Mouse (Mus musculus) neural tube, embryonic 11.5 days (tissue): Measurements from ENCODE around the gene Wdr54. TPM values are rescaled to one million over a fixed set of nuclear protein-coding genes. Genes with fewer than 3 reads are reported as not detected.
A peak's percentile ranks its signal among the peaks of the same experiment; 100 is the strongest.

Source experiments
- ATAC-seq: fragments of 200-750 bp; cut with Nextera tagmentation; 2 replicates; pipeline ENCODE4 v1.8.0; 2017; ENCODE audit warnings: moderate number of reproducible peaks, mild to moderate bottlenecking, moderate TSS enrichment, moderate library complexity; ENCODE audit not compliant: insufficient read depth, low FRiP score, low TSS enrichment
- DNase-seq: peaks from one replicate; pipeline ENCODE4 v3.0.0-alpha.2; 2015; ENCODE audit warnings: low spot score
- H3K27ac ChIP-seq: fragments of 300-500 bp; sonication (generic); 2 replicates; pipeline ENCODE4 v1.5.1; 2014; ENCODE audit warnings: low read depth, mild to moderate bottlenecking, low read length
- H3K27me3 ChIP-seq: fragments of 300-500 bp; sonication (generic); 2 replicates; pipeline ENCODE4 v1.6.1; 2014; ENCODE audit warnings: mild to moderate bottlenecking, low read length, mixed read lengths; ENCODE audit not compliant: control insufficient read depth, insufficient read depth
- H3K36me3 ChIP-seq: fragments of 300-500 bp; sonication (generic); 2 replicates; pipeline ENCODE4 v1.6.1; 2014; ENCODE audit warnings: mild to moderate bottlenecking, low read length, moderate library complexity, mixed read lengths; ENCODE audit not compliant: control insufficient read depth, insufficient read depth
- H3K4me1 ChIP-seq: fragments of 300-500 bp; sonication (generic); 2 replicates; pipeline ENCODE4 v1.6.1; 2014; ENCODE audit warnings: low read length, mixed read lengths; ENCODE audit not compliant: control insufficient read depth, insufficient read depth
- H3K4me2 ChIP-seq: fragments of 300-500 bp; sonication (generic); 2 replicates; pipeline ENCODE4 v1.6.1; 2014; ENCODE audit warnings: low read depth, mild to moderate bottlenecking, moderate library complexity
- H3K4me3 ChIP-seq: fragments of 300-500 bp; sonication (generic); 2 replicates; pipeline ENCODE4 v1.5.1; 2014; ENCODE audit warnings: low read depth, low read length
- H3K9ac ChIP-seq: fragments of 300-500 bp; sonication (generic); 2 replicates; pipeline ENCODE4 v1.6.1; 2014; ENCODE audit warnings: mild to moderate bottlenecking, low read length
- H3K9me3 ChIP-seq: fragments of 300-500 bp; sonication (generic); 2 replicates; pipeline ENCODE4 v1.6.1; 2016; ENCODE audit warnings: low read length; ENCODE audit not compliant: control insufficient read depth
- WGBS: fragments of 180-500 bp; shearing (Covaris S2); extraction: QIAGEN DNeasy Blood & Tissue Kit; methylation state at CpG from one replicate; pipeline ENCODE4 v1.1.7; 2014; 5-methylcytosine and 5-hydroxymethylcytosine counted together
- polyA plus RNA-seq: library from polyadenylated mRNA; unstranded; fragments of >200 nt; fragmentation: Nextera tagmentation; extraction: Ambion mirVana; gene quantifications from 2 replicates; pipeline ENCODE4 v1.2.1, GENCODE M21; 2014

Gene Wdr54
- polyA plus RNA-seq, 1 experiment from 2014 or later = 14.5 TPM

GRCm38 (mm10) chr6:83151721-83152120 lies 4.5 kb downstream of the Wdr54 start:
- no peak for DNase-seq
- Histone ChIP-seq H3K27me3 (no peaks in the 10 kb centered on the region), H3K4me1 (0 out of 2 replicates have a peak, but pooled peaks cover 4% of the 10 kb centered on the region), H3K9me3 (no peaks in the 10 kb centered on the region), H3K4me3 (no peak overlapping the region), H3K9ac (no peak overlapping the region), H3K4me2 (no peak overlapping the region), H3K36me3 (peaks cover 12% of the 10 kb centered on the region), H3K27ac (no peak overlapping the region)
- no peak for ATAC-seq
- 28% methylated on average over 8 of the region's 8 CpGs for WGBS

GRCm38 (mm10) chr6:83147280-83147679 lies 8.9 kb downstream of the Wdr54 start:
- no peak for ATAC-seq
- no peak overlapping the region for H3K9ac ChIP-seq
- no peak overlapping the region for H3K27ac ChIP-seq
- 63% methylated on average over 7 of the region's 7 CpGs for WGBS
- no peak for DNase-seq
- peaks cover 3% of the 10 kb centered on the region; the same call in 1 of the 2 replicates for H3K4me1 ChIP-seq
- no peak overlapping the region for H3K4me2 ChIP-seq
- peaks cover 10% of the 10 kb centered on the region for H3K36me3 ChIP-seq
- no peaks in the 10 kb centered on the region for H3K9me3 ChIP-seq
- no peak overlapping the region for H3K4me3 ChIP-seq
- H3K27me3 ChIP-seq = no peaks in the 10 kb centered on the region

GRCm38 (mm10) chr6:83145805-83146204 lies 10.4 kb downstream of the Wdr54 start:
- Histone ChIP-seq H3K4me3 (no peak overlapping the region), H3K9ac (no peak overlapping the region), H3K4me2 (no peak overlapping the region), H3K27me3 (no peaks in the 10 kb centered on the region), H3K27ac (no peak overlapping the region), H3K36me3 (peaks cover 8% of the 10 kb centered on the region), H3K4me1 (peaks cover 10% of the 10 kb centered on the region; the same call in 1 of the 2 replicates), H3K9me3 (no peaks in the 10 kb centered on the region)
- ATAC-seq (no peak), DNase-seq (no peak)
- WGBS = 73% methylated on average over 9 of the region's 9 CpGs

- Histone ChIP-seq H3K27me3 (no peaks in the 10 kb centered on the region), H3K9me3 (no peaks in the 10 kb centered on the region), H3K4me1 (peaks cover 10% of the 10 kb centered on the region; the same call in 1 of the 2 replicates), H3K27ac (no peak overlapping the region), H3K36me3 (peaks cover 8% of the 10 kb centered on the region), H3K4me3 (no peak overlapping the region), H3K4me2 (no peak overlapping the region), H3K9ac (no peak overlapping the region)
- DNase-seq (no peak), ATAC-seq (no peak)
- 85% methylated on average over 2 of the region's 2 CpGs for WGBS
Observed at GRCm38 (mm10) chr6:83145209-83145608, 11.0 kb downstream of the Wdr54 start.

GRCm38 (mm10) chr6:83142886-83143285 lies 13.3 kb downstream of the Wdr54 start:
- DNase-seq (no peak), ATAC-seq (peak; percentile 45; the same call in 1 of the 2 replicates)
- H3K27me3 ChIP-seq = no peaks in the 10 kb centered on the region
- H3K27ac ChIP-seq = no peak overlapping the region
- H3K4me3 ChIP-seq = no peak overlapping the region
- peak overlapping the region; percentile 44; the same call in 1 of the 2 replicates for H3K4me2 ChIP-seq
- peaks cover 23% of the 10 kb centered on the region for H3K4me1 ChIP-seq
- 45% methylated on average over 11 of the region's 11 CpGs for WGBS
- H3K9me3 ChIP-seq = no peaks in the 10 kb centered on the region
- H3K36me3 ChIP-seq = peaks cover 5% of the 10 kb centered on the region; the same call in 1 of the 2 replicates
- no peak overlapping the region for H3K9ac ChIP-seq

DNA sequence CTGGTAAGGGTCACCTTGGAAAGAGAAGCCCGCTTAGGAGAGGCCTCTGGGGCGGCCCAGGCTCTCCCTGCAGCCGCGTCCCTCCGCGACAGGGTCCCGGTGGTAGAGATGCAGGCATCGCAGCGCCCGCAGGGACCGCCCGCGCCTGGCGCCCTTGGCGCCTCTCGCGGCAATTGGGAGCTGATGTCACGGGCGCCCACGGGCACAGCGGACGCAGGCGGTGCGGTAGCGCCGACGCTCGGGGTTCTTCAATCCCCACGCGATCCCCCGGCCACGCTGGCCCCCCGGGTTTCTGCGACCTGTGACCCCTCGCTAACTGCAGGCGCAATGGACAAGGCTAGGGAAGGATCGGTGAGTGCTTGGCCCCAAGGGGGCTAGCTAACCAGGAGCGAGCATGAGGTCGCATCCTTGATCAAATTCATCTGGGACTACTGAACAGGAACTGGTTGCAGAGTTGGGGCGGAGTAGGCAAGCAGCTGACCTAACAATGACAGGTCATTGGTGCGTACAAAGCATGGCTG lies 13.9 kb downstream of the Wdr54 start:
- Histone ChIP-seq H3K27me3 (no peaks in the 10 kb centered on the region), H3K9me3 (no peaks in the 10 kb centered on the region), H3K4me1 (peaks cover 26% of the 10 kb centered on the region), H3K4me3 (peak overlapping the region; percentile 2; the same call in 1 of the 2 replicates), H3K27ac (no peak overlapping the region), H3K4me2 (peak overlapping the region; percentile 44), H3K9ac (peak overlapping the region; percentile 31), H3K36me3 (peaks cover under 1% of the 10 kb centered on the region; the same call in 1 of the 2 replicates)
- no peak for ATAC-seq
- 3% methylated on average over 41 of the region's 41 CpGs for WGBS
- DNase-seq = peak; percentile 25

- DNase-seq (no peak), ATAC-seq (no peak)
- Histone ChIP-seq H3K9me3 (no peaks in the 10 kb centered on the region), H3K4me1 (peaks cover 26% of the 10 kb centered on the region), H3K36me3 (no peaks in the 10 kb centered on the region), H3K27me3 (no peaks in the 10 kb centered on the region), H3K4me3 (no peak overlapping the region), H3K27ac (no peak overlapping the region), H3K4me2 (peak overlapping the region; percentile 44), H3K9ac (peak overlapping the region; percentile 31)
- WGBS = 33% methylated on average over 4 of the region's 4 CpGs
Observed at GRCm38 (mm10) chr6:83141636-83142035, 14.6 kb downstream of the Wdr54 start.

GRCm38 (mm10) chr6:83140044-83140443 lies 16.2 kb downstream of the Wdr54 start:
- Histone ChIP-seq H3K27me3 (no peaks in the 10 kb centered on the region), H3K27ac (no peak overlapping the region), H3K4me1 (peaks cover 31% of the 10 kb centered on the region), H3K9me3 (no peaks in the 10 kb centered on the region), H3K4me3 (no peak overlapping the region), H3K4me2 (no peak overlapping the region), H3K9ac (no peak overlapping the region), H3K36me3 (no peaks in the 10 kb centered on the region)
- DNase-seq (no peak), ATAC-seq (no peak)
- 93% methylated on average over 8 of the region's 8 CpGs for WGBS

DNA sequence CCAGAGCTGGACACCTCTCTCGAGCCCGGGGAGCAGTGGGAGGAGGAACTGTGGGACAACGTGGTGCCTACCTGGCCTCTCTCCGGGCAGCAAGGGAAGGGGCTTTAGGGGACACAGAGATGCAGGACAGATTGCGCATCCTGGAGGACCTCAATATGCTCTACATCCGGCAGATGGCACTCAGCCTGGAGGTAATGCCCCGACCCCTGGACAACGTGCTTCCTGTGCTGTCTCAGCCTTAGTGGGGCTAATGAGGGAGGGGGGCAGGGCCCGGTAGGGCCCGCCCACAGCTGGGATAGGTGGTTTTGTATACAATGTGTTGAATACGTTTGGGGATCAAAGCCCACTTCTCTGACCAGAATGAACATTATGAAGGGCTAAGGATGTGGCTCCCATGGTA lies 18.1 kb downstream of the Wdr54 start:
- Histone ChIP-seq H3K27me3 (no peaks in the 10 kb centered on the region), H3K4me2 (peak overlapping the region; percentile 91), H3K4me1 (peaks cover 31% of the 10 kb centered on the region), H3K27ac (peak overlapping the region; percentile 99), H3K36me3 (no peaks in the 10 kb centered on the region), H3K4me3 (peak overlapping the region; percentile 58), H3K9ac (peak overlapping the region; percentile 98), H3K9me3 (no peaks in the 10 kb centered on the region)
- ATAC-seq (peak; percentile 35), DNase-seq (peak; percentile 74)
- under 1% methylated on average over 11 of the region's 11 CpGs for WGBS
